28 mouse cellular contexts compared by ENCODE assay signal in genomic region chr11:108294305-108294813, GRCm38 (mm10). TPM values are rescaled to one million over a fixed set of nuclear protein-coding genes. Genes with fewer than 3 reads are reported as not detected.
DNase-seq lines count a peak whose midpoint lies in the region; ATAC-seq and TF ChIP-seq lines count a peak whose summit lies in the region.
"Had no signal": no experiment of that assay in that cellular context is flagged by ENCODE, and none has a peak within 500 bp of the region (broad histone marks: within the 10 kb centered on the region; RNA-seq: fewer than 3 reads in every experiment).

No protein-coding gene starts in this region.

- no peak overlapping the region for H3K4me3 ChIP-seq in intestine, postnatal 0 days (ENCODE audit: low read depth, low read length)
- no peak overlapping the region for H3K4me3 ChIP-seq in liver, embryonic 14.5 days (ENCODE audit: insufficient read depth in 1 of 2, low read depth in 2 of 2, low read length in 2 of 2)
- no peak overlapping the region for H3K4me3 ChIP-seq in small intestine, adult 2 months (ENCODE audit: low read depth, low read length)
- no peak overlapping the region for H3K4me3 ChIP-seq in forebrain, embryonic 14.5 days (ENCODE audit: low read depth, low read length)
- H3K4me3 ChIP-seq: forebrain, embryonic 15.5 days; gastrocnemius, adult 2 months; heart, embryonic 12.5 days; megakaryocyte, embryonic 14.5 days; midbrain, embryonic 13.5 days had no signal

- WGBS in intestine, postnatal 0 days: 42% methylated on average over 12 of the region's 12 CpGs
- WGBS in liver, embryonic 14.5 days (ENCODE audit: insufficient replicate concordance): 66% methylated on average over 12 of the region's 12 CpGs
- WGBS in small intestine, adult 2 months: 31% methylated on average over 12 of the region's 12 CpGs
- 92% methylated on average over 12 of the region's 12 CpGs for WGBS in forebrain, embryonic 14.5 days

- DNase-seq in c-Kit-positive CD71-positive TER-119-positive erythroid progenitor cells, embryonic 14.5 days (ENCODE audit: low spot score): peak; percentile 6
- peak in 2 of 3 experiments; percentile 13 to 19 for DNase-seq in liver, embryonic 14.5 days (ENCODE audit: low read depth in 3 of 3, low spot score in 3 of 3)
- no peak for DNase-seq in thymus, postnatal 14 days
- DNase-seq in cerebellum, postnatal 25 days: no peak
- no peak for DNase-seq in forebrain, embryonic 14.5 days (ENCODE audit: low spot score)
- DNase-seq: adrenal gland, postnatal 25 days; cerebellum, adult 2 months; cerebellum, postnatal 36 days; gastrocnemius, adult 2 months; gastrocnemius, postnatal 36 days; heart, adult 18-20 months; kidney, adult 8-10 months; kidney, postnatal 4 days; layer of hippocampus, adult 9-11 months; lung, postnatal 36 days; spleen, adult 18-20 months; thymus, postnatal 25 days had no signal

- H3K4me1 ChIP-seq in intestine, postnatal 0 days (replicated peaks; ENCODE audit: control insufficient read depth, insufficient read depth, low read length): 0 out of 2 replicates have a peak, but pooled peaks cover 3% of the 10 kb centered on the region
- peaks cover 8 to 15% of the 10 kb centered on the region in 2 experiments for H3K4me1 ChIP-seq in liver, embryonic 14.5 days (replicated peaks; ENCODE audit: control insufficient read depth in 2 of 2, insufficient read depth in 2 of 2, low read length in 1 of 2)
- peaks cover 8% of the 10 kb centered on the region; the same call in 1 of the 2 replicates for H3K4me1 ChIP-seq in small intestine, adult 2 months (ENCODE audit: control insufficient read depth, insufficient read depth, insufficient read length, low read length)
- no peaks in the 10 kb centered on the region for H3K4me1 ChIP-seq in forebrain, embryonic 14.5 days (ENCODE audit: control insufficient read depth, insufficient read depth, low read length)

- peak overlapping the region; percentile 30; the same call in 1 of the 2 replicates for H3K4me2 ChIP-seq in intestine, postnatal 0 days (replicated peaks; ENCODE audit: low read depth)
- peak overlapping the region; percentile 40 for H3K4me2 ChIP-seq in liver, embryonic 14.5 days (ENCODE audit: low read depth)
- no peak overlapping the region for H3K4me2 ChIP-seq in forebrain, embryonic 14.5 days (ENCODE audit: low read length)
- H3K4me2 ChIP-seq: forebrain, embryonic 15.5 days; heart, embryonic 12.5 days; hindbrain, embryonic 14.5 days; midbrain, embryonic 13.5 days had no signal

- TF ChIP-seq CTCF in intestine, postnatal 0 days (IDR thresholded peaks at IDR 0.05; ENCODE audit: low read depth): no peak
- TF ChIP-seq CTCF in liver, embryonic 14.5 days (IDR thresholded peaks at IDR 0.05; ENCODE audit: low read depth): no peak
- no peak for TF ChIP-seq CTCF in small intestine, adult 2 months (IDR thresholded peaks at IDR 0.05; ENCODE audit: extremely low read depth, insufficient read length, insufficient replicate concordance, low read depth, low read length)

- H3K27me3 ChIP-seq in intestine, postnatal 0 days (replicated peaks; ENCODE audit: control insufficient read depth, insufficient read depth, low read length): no peaks in the 10 kb centered on the region
- H3K27me3 ChIP-seq in liver, embryonic 14.5 days (ENCODE audit: control insufficient read depth, insufficient read depth, low read length): no peaks in the 10 kb centered on the region
- no peaks in the 10 kb centered on the region for H3K27me3 ChIP-seq in small intestine, adult 2 months (ENCODE audit: control insufficient read depth, insufficient read depth, low read length)
- H3K27me3 ChIP-seq in forebrain, embryonic 14.5 days (replicated peaks; ENCODE audit: control insufficient read depth, insufficient read depth, low read length): no peaks in the 10 kb centered on the region
- H3K27me3 ChIP-seq: forebrain, embryonic 15.5 days; heart, embryonic 12.5 days; megakaryocyte, embryonic 14.5 days; midbrain, embryonic 13.5 days; Patski had no signal

- no peaks in the 10 kb centered on the region for H3K36me3 ChIP-seq in intestine, postnatal 0 days (ENCODE audit: control insufficient read depth, insufficient read depth)
- H3K36me3 ChIP-seq in liver, embryonic 14.5 days (replicated peaks; ENCODE audit: control insufficient read depth, insufficient read depth, low read depth): no peaks in the 10 kb centered on the region
- 0 out of 2 replicates have a peak, but pooled peaks cover 3% of the 10 kb centered on the region for H3K36me3 ChIP-seq in small intestine, adult 2 months (ENCODE audit: control insufficient read depth, insufficient read depth, low read length)
- no peaks in the 10 kb centered on the region for H3K36me3 ChIP-seq in forebrain, embryonic 14.5 days (ENCODE audit: control insufficient read depth, insufficient read depth, low read length)
- H3K36me3 ChIP-seq: forebrain, embryonic 15.5 days; heart, embryonic 12.5 days; midbrain, embryonic 13.5 days had no signal

- no peak for TF ChIP-seq EP300 in liver, embryonic 14.5 days (IDR thresholded peaks at IDR 0.05; ENCODE audit: low read depth)

- no peak for TF ChIP-seq POLR2A in small intestine, adult 2 months (IDR thresholded peaks at IDR 0.05; ENCODE audit: low read depth, low read length)

- H3K9me3 ChIP-seq in intestine, postnatal 0 days (ENCODE audit: control insufficient read depth): no peaks in the 10 kb centered on the region
- H3K9me3 ChIP-seq in liver, embryonic 14.5 days (ENCODE audit: control insufficient read depth, low read length): no peaks in the 10 kb centered on the region
- H3K9me3 ChIP-seq in forebrain, embryonic 14.5 days (replicated peaks; ENCODE audit: control insufficient read depth, low read length): no peaks in the 10 kb centered on the region
- H3K9me3 ChIP-seq: forebrain, embryonic 15.5 days; heart, embryonic 12.5 days; megakaryocyte, embryonic 14.5 days; midbrain, embryonic 13.5 days had no signal

- no peak overlapping the region for H3K9ac ChIP-seq in intestine, postnatal 0 days (ENCODE audit: low read depth, low read length)
- H3K9ac ChIP-seq in liver, embryonic 14.5 days (replicated peaks): no peak overlapping the region
- H3K9ac ChIP-seq in forebrain, embryonic 14.5 days (ENCODE audit: low read length): no peak overlapping the region
- H3K9ac ChIP-seq: forebrain, embryonic 15.5 days; heart, embryonic 12.5 days; hindbrain, embryonic 14.5 days; midbrain, embryonic 13.5 days had no signal

- peak; percentile 89 for ATAC-seq in intestine, postnatal 0 days
- peak; percentile 71; the same call in 1 of the 2 replicates for ATAC-seq in liver, embryonic 14.5 days (ENCODE audit: insufficient read depth)
- no peak for ATAC-seq in forebrain, embryonic 14.5 days
- ATAC-seq: forebrain, embryonic 15.5 days; midbrain, embryonic 13.5 days; Patski had no signal

- peak overlapping the region; percentile 70 for H3K27ac ChIP-seq in intestine, postnatal 0 days (ENCODE audit: low read depth, low read length)
- H3K27ac ChIP-seq in liver, embryonic 14.5 days: no peak overlapping the region; the same call in 1 of the 2 replicates
- H3K27ac ChIP-seq in small intestine, adult 2 months (ENCODE audit: insufficient read depth, low read depth, low read length): peak overlapping the region; percentile 67
- H3K27ac ChIP-seq in forebrain, embryonic 14.5 days (ENCODE audit: low read depth, low read length): no peak overlapping the region
- H3K27ac ChIP-seq: forebrain, embryonic 15.5 days; gastrocnemius, adult 2 months; hindbrain, embryonic 14.5 days; kidney, postnatal 0 days; midbrain, embryonic 13.5 days had no signal

RNA-seq across cellular contexts. Expression of gene Apoh, which starts 48.8 kb away (rescaled TPM):
- 0.77 and 0.94 TPM in 2 replicates for polyA plus RNA-seq in intestine, postnatal 0 days (2015; fragmentation: Nextera tagmentation; extraction: Ambion mirVana)
- polyA plus RNA-seq in liver, embryonic 14.5 days (2012; rRNA removed): 232 and 286 TPM in 2 replicates
- polyA plus RNA-seq in liver, embryonic 14.5 days (2014; fragmentation: Nextera tagmentation; extraction: Ambion mirVana): 287 and 289 TPM in 2 replicates
- polyA plus RNA-seq in small intestine, adult 2 months (2012; rRNA removed): 3.4 TPM in 1 of 2 replicates, not detected in the other
- 0.19 TPM in 1 of 2 replicates, not detected in the other for polyA plus RNA-seq in forebrain, embryonic 14.5 days (2014; fragmentation: Nextera tagmentation; extraction: Ambion mirVana)
- polyA plus RNA-seq: forebrain, embryonic 15.5 days; limb, embryonic 11.5 days; neural tube, embryonic 14.5 days had no signal

RNA-seq across cellular contexts. Expression of gene Prkca, which starts 49.4 kb away (rescaled TPM):
- 14.5 and 15.0 TPM in 2 replicates for polyA plus RNA-seq in intestine, postnatal 0 days (2015; fragmentation: Nextera tagmentation; extraction: Ambion mirVana)
- 2.0 and 2.5 TPM in 2 replicates for polyA plus RNA-seq in liver, embryonic 14.5 days (2012; rRNA removed)
- polyA plus RNA-seq in liver, embryonic 14.5 days (2014; fragmentation: Nextera tagmentation; extraction: Ambion mirVana): 3.8 and 4.5 TPM in 2 replicates
- polyA plus RNA-seq in small intestine, adult 2 months (2012; rRNA removed): 4.7 and 13.9 TPM in 2 replicates
- 5.3 and 5.7 TPM in 2 replicates for polyA plus RNA-seq in forebrain, embryonic 14.5 days (2014; fragmentation: Nextera tagmentation; extraction: Ambion mirVana)

Comparison
In these comparisons a context has a peak if more than half of its experiments do, and no peak if none do; other contexts are left out.
1. DNase-seq: peak in c-Kit-positive CD71-positive TER-119-positive erythroid progenitor cells, embryonic 14.5 days (single experiment) and liver, embryonic 14.5 days (2 of 3); none in thymus, postnatal 14 days (single experiment), cerebellum, postnatal 25 days (0 of 2) and forebrain, embryonic 14.5 days (single experiment).
2. H3K27ac ChIP-seq: peak in intestine, postnatal 0 days (single experiment) and small intestine, adult 2 months (single experiment); none in liver, embryonic 14.5 days (single experiment) and forebrain, embryonic 14.5 days (single experiment).
3. RNA of gene Apoh, which starts 48.8 kb away (polyA plus RNA-seq): 232 to 289 TPM in liver, embryonic 14.5 days; 3.4 TPM in small intestine, adult 2 months, 0.77 to 0.94 TPM in intestine, postnatal 0 days and 0.19 TPM in forebrain, embryonic 14.5 days; every median in the first group is over 10 times any median in the second.